Mouse (Mus musculus) embryonic fibroblast, embryonic 13.5 days (primary cell): ENCODE measurements at regions not wholly inside any gene's neighbourhood (a gene's known extent, or its start where the extent isn't known, plus 50 kb on each side); places are given as distances from the start of the nearest gene placed in this dataset.

Experiments used
- CTCF ChIP-seq: IDR thresholded peaks from 2 replicates; pipeline ENCODE4 v1.5.1; 2011; ENCODE audit warnings: mild to moderate bottlenecking, control low read depth, low read length, moderate library complexity, borderline replicate concordance; ENCODE audit not compliant: insufficient read depth
- POLR2A ChIP-seq: IDR thresholded peaks from 2 replicates; pipeline ENCODE4 v1.6.1; 2011; ENCODE audit warnings: low read depth, mild to moderate bottlenecking, control low read depth, low read length, moderate library complexity

- no peak for TF ChIP-seq POLR2A
- no peak for TF ChIP-seq CTCF
Observed at GRCm38 (mm10) chr10:111858403-111858802, 114.1 kb upstream of the Krr1 start.
